Mouse (Mus musculus) midbrain, embryonic 14.5 days (tissue): Measurements from ENCODE around the gene Irs3. TPM values are rescaled to one million over a fixed set of nuclear protein-coding genes. Genes with fewer than 3 reads are reported as not detected.
A peak's percentile ranks its signal among the peaks of the same experiment; 100 is the strongest.

Experiments
- ATAC-seq: fragments of 200-750 bp; cut with Nextera tagmentation; 2 replicates; pipeline ENCODE4 v1.8.0; 2017; ENCODE audit warnings: moderate number of reproducible peaks, moderate library complexity; ENCODE audit not compliant: low FRiP score, low TSS enrichment
- DNase-seq: peaks from one replicate; pipeline ENCODE4 v3.0.0-alpha.2; 2015
- H3K27ac ChIP-seq: fragments of 300-500 bp; sonication (generic); replicated peaks from 2 replicates; pipeline ENCODE4 v1.5.1; 2014; ENCODE audit warnings: mild to moderate bottlenecking, low read depth, low read length, moderate library complexity
- H3K27me3 ChIP-seq: fragments of 300-500 bp; sonication (generic); 2 replicates; pipeline ENCODE4 v1.6.1; 2014; ENCODE audit warnings: low read length, control low read depth, mixed read lengths; ENCODE audit not compliant: control insufficient read depth, insufficient read depth
- H3K36me3 ChIP-seq: fragments of 300-500 bp; sonication (generic); 2 replicates; pipeline ENCODE4 v1.6.1; 2014; ENCODE audit warnings: low read length, control low read depth; ENCODE audit not compliant: control insufficient read depth, insufficient read depth
- H3K4me1 ChIP-seq: fragments of 300-500 bp; sonication (generic); 2 replicates; pipeline ENCODE4 v1.6.1; 2014; ENCODE audit warnings: mild to moderate bottlenecking, antibody characterized with exemption, low read length, control low read depth; ENCODE audit not compliant: control insufficient read depth, insufficient read depth
- H3K4me2 ChIP-seq: fragments of 300-500 bp; sonication (generic); 2 replicates; pipeline ENCODE4 v1.6.1; 2014; ENCODE audit warnings: mild to moderate bottlenecking, low read length, moderate library complexity
- H3K4me3 ChIP-seq: fragments of 300-500 bp; sonication (generic); replicated peaks from 2 replicates; pipeline ENCODE4 v1.5.1; 2014; ENCODE audit warnings: low read depth, low read length
- H3K9ac ChIP-seq: fragments of 300-500 bp; sonication (generic); replicated peaks from 2 replicates; pipeline ENCODE4 v1.6.1; 2014; ENCODE audit warnings: mild to moderate bottlenecking, low read length, moderate library complexity
- H3K9me3 ChIP-seq: fragments of 300-500 bp; sonication (generic); 2 replicates; pipeline ENCODE4 v1.6.1; 2016; ENCODE audit warnings: low read length, control low read depth, mixed read lengths; ENCODE audit not compliant: control insufficient read depth
- WGBS: fragments of 180-500 bp; shearing (Covaris S2); extraction: QIAGEN DNeasy Blood & Tissue Kit; methylation state at CpG from one replicate; pipeline ENCODE4 v1.1.7; 2014; 5-methylcytosine and 5-hydroxymethylcytosine counted together
- polyA plus RNA-seq: library from polyadenylated mRNA; unstranded; fragments of >200 nt; fragmentation: Nextera tagmentation; extraction: Ambion mirVana; gene quantifications from 2 replicates; pipeline ENCODE4 v1.2.1, GENCODE M21; 2014

Irs3 gene
- polyA plus RNA-seq, 1 experiment from 2014 or later = not detected

- no peak overlapping the region for H3K27ac ChIP-seq
- DNase-seq (no peak), ATAC-seq (no peak)
- 98% methylated on average over 6 of the region's 6 CpGs for WGBS
- no peaks in the 10 kb centered on the region for H3K27me3 ChIP-seq
- H3K4me2 ChIP-seq = no peak overlapping the region
- peaks cover 10% of the 10 kb centered on the region for H3K36me3 ChIP-seq
- H3K9ac ChIP-seq = no peak overlapping the region
- peaks cover 11% of the 10 kb centered on the region for H3K4me1 ChIP-seq
- H3K9me3 ChIP-seq = no peaks in the 10 kb centered on the region
- no peak overlapping the region for H3K4me3 ChIP-seq
Observed at GRCm38 (mm10) chr5:137597625-137598024, 47.9 kb downstream of the Irs3 start.

GRCm38 (mm10) chr5:137596601-137597261 is 48.8 kb downstream of the Irs3 start:
- Histone ChIP-seq H3K4me1 (peaks cover 11% of the 10 kb centered on the region), H3K4me3 (peak overlapping the region; percentile 9; the same call in 1 of the 2 replicates), H3K9ac (no peak overlapping the region), H3K27me3 (no peaks in the 10 kb centered on the region), H3K36me3 (peaks cover 10% of the 10 kb centered on the region), H3K4me2 (peak overlapping the region; percentile 33; the same call in 1 of the 2 replicates), H3K9me3 (no peaks in the 10 kb centered on the region), H3K27ac (no peak overlapping the region)
- no peak for ATAC-seq
- 36% methylated on average over 30 of the region's 30 CpGs for WGBS
- DNase-seq = no peak

GRCm38 (mm10) chr5:137595921-137596320 is 49.6 kb downstream of the Irs3 start:
- no peak overlapping the region for H3K4me3 ChIP-seq
- H3K9ac ChIP-seq = no peak overlapping the region
- no peak overlapping the region for H3K4me2 ChIP-seq
- no peaks in the 10 kb centered on the region for H3K27me3 ChIP-seq
- H3K27ac ChIP-seq = no peak overlapping the region
- DNase-seq (no peak), ATAC-seq (no peak)
- H3K4me1 ChIP-seq = peaks cover 11% of the 10 kb centered on the region
- H3K9me3 ChIP-seq = no peaks in the 10 kb centered on the region
- WGBS = 55% methylated on average over 7 of the region's 7 CpGs
- H3K36me3 ChIP-seq = peaks cover 10% of the 10 kb centered on the region

Other genes with a start within 250 kb of the Irs3 start
- 0.11 and 0.12 TPM in 2 replicates for gene Zan, start 168.7 kb downstream of the Irs3 start, polyA plus RNA-seq
- gene Pop7, start 143.2 kb downstream of the Irs3 start, polyA plus RNA-seq = 83.7 and 103 TPM in 2 replicates
- 17.0 and 23.5 TPM in 2 replicates for gene Gigyf1, start 127.2 kb downstream of the Irs3 start, polyA plus RNA-seq
- not detected in 2 replicates for gene Epo, start 112.5 kb downstream of the Irs3 start, polyA plus RNA-seq
- gene Gnb2, start 112.2 kb downstream of the Irs3 start, polyA plus RNA-seq = 633 and 757 TPM in 2 replicates
- 234 and 291 TPM in 2 replicates for gene Actl6b, start 92.2 kb downstream of the Irs3 start, polyA plus RNA-seq
- gene Tfr2, start 75.9 kb downstream of the Irs3 start, polyA plus RNA-seq = 4.0 and 5.6 TPM in 2 replicates
- 67.2 and 83.9 TPM in 2 replicates for gene Mospd3, start 44.7 kb downstream of the Irs3 start, polyA plus RNA-seq
- 3.0 and 11.7 TPM in 2 replicates for gene Pcolce, start 31.9 kb downstream of the Irs3 start, polyA plus RNA-seq
- 0.09 and 0.18 TPM in 2 replicates for gene Fbxo24, start 16.7 kb downstream of the Irs3 start, polyA plus RNA-seq
- 18.1 and 21.9 TPM in 2 replicates for gene Lrch4, start 16.6 kb downstream of the Irs3 start, polyA plus RNA-seq
- 4.4 and 6.0 TPM in 2 replicates for gene Gm20605, start 16.5 kb downstream of the Irs3 start, polyA plus RNA-seq
- gene Sap25, start 4.4 kb downstream of the Irs3 start, polyA plus RNA-seq = 4.1 and 5.6 TPM in 2 replicates
- gene Agfg2, start 39.0 kb upstream of the Irs3 start, polyA plus RNA-seq = 10.3 and 12.8 TPM in 2 replicates
- gene Nyap1, start 95.9 kb upstream of the Irs3 start, polyA plus RNA-seq = 16.2 and 28.8 TPM in 2 replicates
- gene Tsc22d4, start 100.0 kb upstream of the Irs3 start, polyA plus RNA-seq = 42.1 and 47.0 TPM in 2 replicates
- 53.4 and 58.6 TPM in 2 replicates for gene Ppp1r35, start 133.1 kb upstream of the Irs3 start, polyA plus RNA-seq
- 11.3 and 14.4 TPM in 2 replicates for gene Mepce, start 141.9 kb upstream of the Irs3 start, polyA plus RNA-seq
- gene Zcwpw1, start 142.1 kb upstream of the Irs3 start, polyA plus RNA-seq = 5.6 and 8.2 TPM in 2 replicates
- gene Pilra, start 190.6 kb upstream of the Irs3 start, polyA plus RNA-seq = 0.26 and 0.51 TPM in 2 replicates
- gene Pilrb1, start 212.4 kb upstream of the Irs3 start, polyA plus RNA-seq = not detected in 2 replicates
- gene Pilrb2, start 226.1 kb upstream of the Irs3 start, polyA plus RNA-seq = 0.57 TPM in 1 of 2 replicates, not detected in the other